Mouse (Mus musculus) left cerebral cortex, postnatal 36 days (tissue): ENCODE results near the gene Tarsl2. TPM values are rescaled to one million over a fixed set of nuclear protein-coding genes. Genes with fewer than 3 reads are reported as not detected.

ENCODE experiments used
- DNase-seq, 2 experiments: peaks; one replicate each; pipeline ENCODE4 v3.0.0; 2021 to 2022; ENCODE audit warnings: low spot score in 2 of 2, mixed read lengths in 1 of 2
- intact Hi-C: fragments of 180-260 bp; cut with DNase I; formaldehyde crosslinking; loops from one replicate; pipeline ENCODE4 v1.15.1; 2025
- total RNA-seq, 2 experiments: library from RNA; stranded (reverse); gene quantifications; 2 replicates each; pipeline ENCODE4 v1.2.3; 2021

Gene Tarsl2
- total RNA-seq, 2 experiments from 2014 or later = 40.0 to 43.8 TPM

DNA sequence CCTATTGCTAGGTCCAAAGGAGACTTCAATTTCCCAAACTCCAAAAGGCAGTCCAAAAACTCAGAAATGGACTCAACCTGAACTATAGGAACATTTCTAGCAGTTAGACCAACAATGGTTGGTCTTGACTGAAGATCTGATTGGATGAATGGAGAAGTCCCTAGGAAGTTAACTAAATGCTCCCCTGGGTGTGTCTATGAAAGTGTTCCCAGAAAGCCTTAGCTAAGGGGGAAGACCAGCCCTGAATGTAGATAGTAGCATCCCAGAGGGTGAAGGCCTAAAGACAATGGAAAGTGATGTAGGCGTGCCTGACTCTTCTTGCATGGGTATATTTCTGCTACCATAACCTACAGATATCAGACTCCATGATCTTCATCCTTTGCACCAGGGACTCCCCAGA lies 63.8 kb downstream of the Tarsl2 start:
- DNase-seq = no peak
- intact Hi-C loops = no loop called here

- intact Hi-C loops = no loop called here
- DNase-seq = no peak
These were observed 65.6 kb downstream of the Tarsl2 start for GRCm38 (mm10) chr7:65710301-65710700.

DNA sequence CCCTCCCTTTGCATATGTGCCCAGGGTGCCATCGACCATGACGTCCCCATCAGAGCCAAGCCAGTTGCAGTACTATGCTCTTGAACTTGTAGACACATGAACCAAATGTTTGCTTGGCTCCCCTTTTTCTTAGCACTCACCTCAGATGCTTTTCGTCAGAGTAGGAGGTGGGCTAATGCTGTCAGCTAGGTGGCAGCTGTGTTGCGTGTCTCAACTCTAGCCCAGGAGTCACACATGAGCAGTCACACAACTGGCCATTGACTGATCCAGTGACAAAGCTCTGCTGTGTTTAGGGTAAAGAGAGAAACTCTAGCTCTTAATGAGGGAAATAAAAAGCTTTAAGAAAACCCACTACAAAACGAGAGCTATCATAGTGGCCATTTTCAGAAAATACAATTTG lies 69.1 kb downstream of the Tarsl2 start:
- intact Hi-C loops = no loop called here
- no peak for DNase-seq

- DNase-seq = no peak
- intact Hi-C loops = no loop called here
These were observed 69.6 kb downstream of the Tarsl2 start for GRCm38 (mm10) chr7:65714304-65714703.

- DNase-seq = no peak
- intact Hi-C loops = loop anchor here (5.0 to 10.0 kb wide), 2 partner anchors 201 to 318 kb away; no protein-coding TSS in a partner anchor
These were observed 89.3 kb downstream of the Tarsl2 start for GRCm38 (mm10) chr7:65734024-65734423.

GRCm38 (mm10) chr7:65735261-65735660 lies 90.6 kb downstream of the Tarsl2 start:
- no peak for DNase-seq
- intact Hi-C loops = loop anchor here (5.0 to 10.0 kb wide), 2 partner anchors 200 to 302 kb away; no protein-coding TSS in a partner anchor

DNA sequence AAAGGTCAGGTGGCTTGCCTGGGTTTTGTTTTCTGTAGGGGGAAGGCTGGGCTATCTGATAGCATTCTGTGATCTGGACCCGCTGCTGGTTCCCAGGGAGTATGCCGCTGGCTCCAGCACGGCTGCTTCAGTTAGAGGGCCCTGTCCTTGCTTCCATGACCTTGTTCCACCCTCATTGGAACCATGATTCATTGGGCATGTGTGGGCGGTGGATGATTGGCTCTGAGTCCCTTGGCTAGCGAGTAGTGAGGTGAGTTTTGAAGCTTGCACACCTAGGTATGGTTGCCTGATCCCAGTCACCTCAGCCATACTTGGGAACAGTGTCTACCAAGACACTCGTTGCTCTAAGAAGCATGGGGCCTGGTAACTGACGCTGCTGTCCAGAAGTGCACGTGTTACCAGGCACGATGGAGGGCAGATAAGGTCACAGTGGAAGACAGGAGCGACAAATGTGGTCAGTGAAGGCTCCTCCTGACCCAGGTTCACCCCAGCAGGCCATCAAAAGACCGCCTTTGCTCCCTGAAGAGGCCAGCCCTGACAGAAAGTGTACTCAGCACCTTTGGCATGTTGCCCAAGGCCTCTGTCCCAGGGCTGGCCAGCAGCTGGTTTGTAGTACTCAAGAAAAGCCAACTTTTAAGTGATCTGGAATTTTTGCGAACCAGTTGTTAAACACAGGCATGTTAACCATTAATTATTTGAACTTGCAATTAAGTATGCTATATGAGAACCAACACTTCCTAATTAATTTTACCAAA lies 92.8 kb downstream of the Tarsl2 start:
- DNase-seq = no peak
- intact Hi-C loops = loop anchor here (5.0 to 10.0 kb wide), 2 partner anchors 197 to 300 kb away; no protein-coding TSS in a partner anchor

Other genes with a start within 250 kb of the Tarsl2 start
- gene Tjp1, start 117.1 kb upstream of the Tarsl2 start, total RNA-seq = 100 to 1,000 TPM; 121 to 161 TPM
- gene Tm2d3, start 46.3 kb downstream of the Tarsl2 start, total RNA-seq = 10 to 100 TPM; 48.7 to 54.2 TPM
- gene Pcsk6, start 216.8 kb downstream of the Tarsl2 start, total RNA-seq = 1 to 10 TPM; 8.4 to 9.6 TPM